Mouse (Mus musculus) cortical plate, adult 2 months (tissue): ENCODE data around the gene Ttyh3.

Experiments
- CTCF ChIP-seq: fragments of 200-500 bp; IDR thresholded peaks from 2 replicates; pipeline ENCODE4 v1.5.1; 2011; ENCODE audit warnings: mild to moderate bottlenecking, control low read depth, low read length; ENCODE audit not compliant: insufficient read depth; ENCODE audit errors: extremely low read depth
- POLR2A ChIP-seq: fragments of 200-500 bp; IDR thresholded peaks from 2 replicates; pipeline ENCODE4 v1.6.1; 2011; ENCODE audit warnings: mild to moderate bottlenecking, low read length, control low read depth; ENCODE audit not compliant: insufficient read depth; ENCODE audit errors: extremely low read depth

- TF ChIP-seq CTCF, result no peak
- no peak for TF ChIP-seq POLR2A
Observed at GRCm38 (mm10) chr5:140615321-140616109, 33.3 kb downstream of the Ttyh3 start.
